Mouse (Mus musculus) frontal cortex, adult 2 months (tissue): ENCODE measurements at regions not wholly inside any gene's neighbourhood (a gene's known extent, or its start where the extent isn't known, plus 50 kb on each side); places are given as distances from the start of the nearest gene placed in this dataset.
A peak's percentile ranks its signal among the peaks of the same experiment; 100 is the strongest.

Experiments used
- DNase-seq, 2 experiments: peaks; one replicate each; pipeline ENCODE4 v3.0.0; 2022; ENCODE audit warnings: low spot score in 1 of 2; ENCODE audit errors: extremely low spot score in 1 of 2

DNA sequence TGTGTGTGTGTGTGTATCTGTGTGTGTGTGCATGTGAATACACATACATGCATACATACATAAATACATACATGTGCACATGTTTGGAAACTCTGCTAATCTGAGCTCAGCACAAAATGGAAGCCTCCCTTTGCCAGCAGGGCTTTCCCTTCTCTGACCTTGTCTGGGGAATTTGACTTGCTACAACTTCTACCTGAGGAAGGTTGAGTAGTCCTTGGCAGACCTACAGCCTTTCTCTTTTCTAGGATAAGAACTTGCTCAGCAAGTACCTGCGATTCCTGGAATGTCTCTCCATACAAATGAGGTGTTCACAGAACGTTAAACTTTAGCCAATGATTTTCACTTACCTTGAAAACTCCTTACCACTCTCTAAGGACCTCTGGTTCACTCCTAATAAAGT lies 472.7 kb upstream of the Nr2f2 start:
- no peak for DNase-seq

DNA sequence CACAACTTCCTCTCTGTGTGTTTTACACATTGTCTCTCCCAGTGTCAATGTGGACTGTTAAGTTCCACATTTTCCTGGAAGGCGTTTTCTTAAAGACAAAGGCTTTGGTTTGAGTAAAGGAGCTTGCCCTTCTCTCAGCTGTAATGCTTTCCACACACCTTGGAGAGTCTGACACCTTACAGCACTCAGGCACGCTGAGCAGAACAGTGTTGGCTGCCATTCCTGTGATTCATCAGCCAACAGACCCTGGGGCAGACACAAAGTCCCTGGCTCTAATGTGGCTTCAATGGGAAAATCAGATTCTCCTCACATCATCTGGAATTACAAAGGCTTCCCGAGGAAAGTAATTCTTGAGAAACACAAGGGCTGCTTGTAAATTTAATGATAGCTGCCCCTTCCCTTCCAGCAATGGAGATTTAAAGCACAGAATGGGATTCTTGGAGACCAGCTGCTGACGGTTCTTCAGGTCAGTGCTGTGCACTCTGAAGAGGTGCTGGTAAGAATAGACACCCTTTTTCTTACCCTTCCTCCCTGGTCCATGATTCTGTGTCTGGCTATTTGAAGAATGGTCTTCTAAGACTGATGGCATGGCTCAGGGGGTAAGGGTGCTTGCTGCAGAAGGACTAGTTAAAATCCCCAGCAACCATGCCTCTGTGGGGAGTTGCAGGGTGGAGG lies 468.4 kb upstream of the Nr2f2 start:
- DNase-seq: no peak

GRCm38 (mm10) chr7:70828486-70829195 lies 462.1 kb upstream of the Nr2f2 start:
- no peak for DNase-seq

DNA sequence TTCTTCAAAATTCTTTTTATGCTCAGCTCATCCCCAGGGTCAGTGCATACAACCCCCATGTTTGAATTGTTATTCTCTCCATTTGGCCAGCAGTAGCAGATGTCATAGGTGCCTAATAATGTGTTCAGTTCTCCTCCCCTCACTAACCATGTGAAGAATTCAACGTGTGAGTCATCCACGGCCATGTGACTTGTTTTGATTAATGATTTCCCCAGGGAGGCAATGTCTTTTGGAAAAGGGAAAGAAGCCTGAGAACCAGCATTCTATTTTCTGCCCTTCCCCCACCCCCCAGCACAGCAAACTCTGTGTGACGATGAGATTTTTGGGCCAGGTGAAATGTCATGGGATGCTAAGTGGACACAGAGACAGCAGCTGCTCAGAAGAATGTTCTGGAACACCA lies 459.5 kb upstream of the Nr2f2 start:
- no peak for DNase-seq

DNA sequence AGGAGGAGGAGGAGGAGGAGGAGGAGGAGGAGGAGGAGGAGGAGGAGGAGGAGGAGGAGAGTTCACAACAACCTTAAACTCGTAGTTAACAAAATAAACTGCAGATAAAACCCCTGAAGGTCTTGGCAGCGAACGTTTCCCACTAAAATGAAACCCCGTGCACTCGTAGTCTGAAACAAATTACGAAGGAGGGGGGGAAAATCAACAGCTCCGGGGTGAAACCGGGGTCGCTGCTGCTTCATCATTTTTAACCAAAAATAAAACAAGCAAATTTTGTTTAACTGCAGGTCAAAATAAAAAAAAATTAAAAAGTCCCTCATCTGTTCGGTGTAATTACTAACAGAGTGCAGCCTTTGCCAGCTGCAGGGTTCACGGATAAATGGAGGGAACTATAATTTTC lies 456.5 kb upstream of the Nr2f2 start:
- no peak for DNase-seq

- no peak for DNase-seq
Observed at GRCm38 (mm10) chr7:70822310-70822821, 455.8 kb upstream of the Nr2f2 start.

- no peak for DNase-seq
Observed at GRCm38 (mm10) chr7:70821861-70822260, 455.3 kb upstream of the Nr2f2 start.

- DNase-seq: peak; percentile 2 to 38
Observed at GRCm38 (mm10) chr7:70817347-70817913, 450.9 kb upstream of the Nr2f2 start.

DNA sequence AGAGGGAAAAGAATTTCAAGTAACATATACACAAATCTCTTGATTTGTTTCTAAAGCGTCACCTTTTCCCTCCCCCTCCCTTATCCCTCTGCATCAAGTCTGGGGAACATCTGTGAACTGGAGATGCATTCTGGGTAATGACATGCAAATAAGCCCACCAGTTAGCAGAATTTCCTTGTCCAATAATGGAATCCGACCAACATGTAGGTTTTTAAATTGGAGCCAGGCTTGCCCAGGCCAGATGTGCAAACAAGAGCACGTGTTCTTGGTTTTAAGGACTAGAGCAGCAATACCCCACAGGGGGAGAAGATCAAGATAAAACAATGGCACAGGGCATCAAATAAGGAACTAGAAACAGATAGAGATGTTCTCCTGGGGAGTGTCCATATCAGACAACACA lies 447.9 kb upstream of the Nr2f2 start:
- no peak for DNase-seq

- no peak for DNase-seq
Observed at GRCm38 (mm10) chr7:70813101-70813500, 446.6 kb upstream of the Nr2f2 start.

- DNase-seq: no peak
Observed at GRCm38 (mm10) chr7:70810411-70811090, 444.0 kb upstream of the Nr2f2 start.

GRCm38 (mm10) chr7:70804281-70804680 lies 437.7 kb upstream of the Nr2f2 start:
- no peak for DNase-seq

DNA sequence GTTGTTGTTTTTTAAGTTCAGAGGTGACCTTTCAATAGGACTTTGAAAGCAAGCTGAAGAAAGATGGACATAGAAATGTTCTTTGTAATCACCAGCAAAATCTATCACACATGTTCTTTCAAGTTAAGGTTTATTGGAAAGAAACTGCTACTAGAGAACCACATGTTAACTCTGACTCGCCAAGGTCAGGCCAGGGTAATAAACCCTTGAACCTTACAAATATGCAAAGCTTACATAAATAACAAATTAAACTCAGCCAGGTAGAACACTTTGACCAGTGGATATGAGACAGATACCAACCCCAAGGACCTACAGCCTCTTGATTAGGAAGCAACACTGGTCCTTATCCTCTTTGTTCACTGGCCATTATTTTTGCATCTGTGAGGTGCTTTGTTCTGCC lies 433.4 kb upstream of the Nr2f2 start:
- no peak for DNase-seq

DNA sequence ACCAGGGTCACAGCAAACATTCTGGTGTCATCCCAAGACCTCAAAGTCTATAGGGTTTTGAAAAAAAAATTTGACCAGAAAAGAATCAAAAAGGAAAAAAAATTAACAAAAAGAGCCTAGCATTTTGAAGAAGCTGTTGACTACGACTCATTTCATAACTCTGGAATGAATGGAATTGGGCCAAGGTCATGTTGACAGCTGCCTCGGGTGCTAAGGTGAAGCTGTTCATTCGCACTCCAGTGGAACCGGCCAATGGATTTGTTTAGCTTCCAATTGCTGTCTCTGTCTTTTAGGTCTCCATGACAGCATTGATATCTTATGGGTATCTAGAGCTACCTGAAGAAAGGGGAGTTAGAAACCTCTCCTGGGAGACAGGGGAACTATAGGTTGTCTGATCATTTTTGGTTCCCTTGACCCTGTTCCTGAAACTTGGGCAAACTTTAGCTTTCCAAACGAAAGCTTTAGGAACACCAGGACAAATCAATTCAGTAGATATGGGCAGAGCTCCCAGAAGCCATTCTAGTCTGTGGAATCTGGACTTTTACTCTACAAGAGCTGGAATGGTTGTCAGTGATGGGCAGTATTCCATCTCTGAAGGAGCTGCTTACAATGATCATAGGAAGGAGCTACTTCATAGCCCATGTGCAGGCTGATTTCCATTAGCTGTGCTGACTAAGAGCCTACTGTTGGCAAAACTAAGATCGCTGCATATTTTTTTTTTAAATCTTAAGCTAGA lies 432.7 kb upstream of the Nr2f2 start:
- DNase-seq: no peak

DNA sequence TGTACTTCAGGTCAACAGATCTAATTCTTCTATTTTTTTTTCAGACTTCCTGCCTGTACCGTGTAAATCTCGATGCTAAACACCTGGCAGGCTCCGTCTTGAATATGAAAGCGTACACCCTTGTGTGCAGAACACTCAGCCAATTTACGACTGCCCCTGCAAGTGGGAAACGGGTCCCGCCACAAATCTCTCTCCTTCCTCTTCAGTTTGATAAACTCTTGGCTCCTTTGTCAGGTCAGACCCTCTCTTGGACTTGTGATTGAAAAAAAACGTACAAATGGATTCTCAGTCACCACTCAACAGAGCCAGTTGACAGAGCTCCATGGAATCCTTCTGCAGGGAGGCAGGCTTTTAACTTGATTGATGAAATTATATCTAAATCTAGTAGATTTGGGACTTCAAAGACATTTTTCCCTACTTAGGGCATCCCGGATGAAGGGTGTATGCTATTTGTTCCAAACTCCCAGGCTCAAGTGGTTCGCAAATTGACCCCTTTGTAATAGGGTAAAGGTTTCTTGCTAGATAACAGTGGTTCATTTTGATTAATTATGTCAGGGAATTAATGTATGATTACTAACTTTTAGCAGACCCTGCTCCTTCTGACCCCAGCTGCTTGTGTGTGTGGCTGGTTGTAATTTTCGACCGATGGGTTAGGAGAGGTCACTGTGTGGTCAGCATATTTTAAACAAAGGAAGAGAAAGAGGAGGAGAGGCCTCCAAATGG lies 429.7 kb upstream of the Nr2f2 start:
- no peak for DNase-seq

- DNase-seq: no peak
Observed at GRCm38 (mm10) chr7:70788902-70789796, 422.6 kb upstream of the Nr2f2 start.

- no peak for DNase-seq
Observed at GRCm38 (mm10) chr7:70787966-70788365, 421.4 kb upstream of the Nr2f2 start.

- no peak for DNase-seq
Observed at GRCm38 (mm10) chr7:70780742-70781332, 414.3 kb upstream of the Nr2f2 start.

DNA sequence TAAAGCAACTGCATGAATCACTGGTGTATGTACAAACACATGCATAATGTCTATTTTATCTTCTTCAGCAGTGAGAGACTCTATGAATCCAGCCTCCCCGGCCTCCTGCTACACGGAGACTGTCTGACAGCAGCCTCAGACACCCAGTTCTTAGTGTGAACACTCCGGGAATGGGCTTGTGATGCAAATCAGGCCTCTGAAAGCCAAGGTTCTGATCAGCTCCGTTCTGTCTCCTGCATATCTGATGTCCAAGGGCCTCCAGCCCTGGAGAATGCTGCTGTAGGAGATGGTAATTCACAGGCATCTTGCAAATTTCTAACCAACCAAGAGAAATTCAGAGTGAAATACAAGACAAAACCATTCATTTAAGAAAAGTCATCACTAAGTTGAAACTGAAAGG lies 411.2 kb upstream of the Nr2f2 start:
- no peak for DNase-seq
